In the genomic region with DNA sequence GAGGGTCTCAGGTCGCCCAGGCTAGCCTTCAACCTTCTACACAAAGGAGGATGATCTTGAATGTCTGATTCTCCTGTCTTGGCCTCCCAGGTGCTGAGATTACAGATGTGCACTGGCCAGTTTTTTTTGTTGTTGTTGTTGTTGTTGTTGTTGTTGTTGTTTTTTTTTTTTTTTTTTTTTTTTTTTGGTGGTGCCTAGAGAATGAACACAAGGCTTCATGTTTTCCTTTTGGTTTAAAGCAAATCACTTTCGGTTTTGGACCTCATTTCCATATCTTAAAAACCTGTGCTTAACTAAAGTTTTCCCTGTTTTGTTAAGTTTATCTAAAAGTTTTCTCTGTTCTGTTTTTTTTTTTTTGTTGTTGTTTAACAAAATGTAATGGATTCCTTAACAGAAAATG, we compare ENCODE assay signal across 8 mouse cellular contexts. TPM values are rescaled to one million over a fixed set of nuclear protein-coding genes. Genes with fewer than 3 reads are reported as not detected.
DNase-seq lines count a peak whose midpoint lies in the region; ATAC-seq and TF ChIP-seq lines count a peak whose summit lies in the region.

No protein-coding gene starts in this region.

- no peaks in the 10 kb centered on the region for H3K9me3 ChIP-seq in heart, embryonic 13.5 days
- H3K9me3 ChIP-seq in E14TG2a.4 (ENCODE audit: low read length), result no peaks in the 10 kb centered on the region
- H3K9me3 ChIP-seq in forebrain, postnatal 0 days (ENCODE audit: low read length), result no peaks in the 10 kb centered on the region

- peaks cover 66% of the 10 kb centered on the region for H3K79me2 ChIP-seq in macrophage (ENCODE audit: inconsistent target)

- H3K27me3 ChIP-seq in heart, embryonic 13.5 days (replicated peaks), result no peaks in the 10 kb centered on the region
- no peaks in the 10 kb centered on the region for H3K27me3 ChIP-seq in E14TG2a.4 (ENCODE audit: insufficient read depth, low read length)
- H3K27me3 ChIP-seq in forebrain, postnatal 0 days (ENCODE audit: insufficient read depth, low read length), result no peaks in the 10 kb centered on the region

- peaks cover 37% of the 10 kb centered on the region for H3K36me3 ChIP-seq in heart, embryonic 13.5 days
- H3K36me3 ChIP-seq in E14TG2a.4 (ENCODE audit: insufficient read depth, low read length) (peaks cover 55% of the 10 kb centered on the region), macrophage (ENCODE audit: inconsistent target) (no peaks in the 10 kb centered on the region)
- 0 out of 2 replicates have a peak, but pooled peaks cover 5% of the 10 kb centered on the region for H3K36me3 ChIP-seq in forebrain, postnatal 0 days (ENCODE audit: insufficient read depth)

- TF ChIP-seq CTCF in E14TG2a.4 (conservative IDR thresholded peaks at IDR 0.05; ENCODE audit: low read length), result no peak
- no peak for TF ChIP-seq CTCF in forebrain, postnatal 0 days (IDR thresholded peaks at IDR 0.05; ENCODE audit: low read depth)

- H3K4me2 ChIP-seq in heart, embryonic 13.5 days, result peak overlapping the region; percentile 99
- peak overlapping the region; percentile 94 for H3K4me2 ChIP-seq in forebrain, postnatal 0 days (ENCODE audit: low read depth)

- DNase-seq in heart, postnatal 4 days, result no peak
- DNase-seq in forebrain, postnatal 0 days, result no peak
- no peak for DNase-seq in spleen, postnatal 14 days (ENCODE audit: low spot score in 2 of 2)
- DNase-seq in embryo, embryonic 10.5 days (ENCODE audit: low spot score), result no peak
- no peak for DNase-seq in gastrocnemius, postnatal 14 days

- WGBS in heart, embryonic 13.5 days, result 3% methylated on average over 2 of the region's 2 CpGs
- WGBS in forebrain, postnatal 0 days, result 2% methylated on average over 2 of the region's 2 CpGs
- WGBS in macrophage (ENCODE audit: missing documents), result 17% methylated on average over 2 of the region's 2 CpGs

- H3K4me3 ChIP-seq in heart, embryonic 13.5 days, result peak overlapping the region; percentile 99
- H3K4me3 ChIP-seq in E14TG2a.4 (replicated peaks; ENCODE audit: low read length), result peak overlapping the region; percentile 96
- H3K4me3 ChIP-seq in forebrain, postnatal 0 days (ENCODE audit: low read depth, low read length), result peak overlapping the region; percentile 84
- peak overlapping the region; percentile 79 for H3K4me3 ChIP-seq in macrophage (ENCODE audit: inconsistent target)

- no peak overlapping the region for H3K27ac ChIP-seq in heart, embryonic 13.5 days (replicated peaks)
- no peak overlapping the region for H3K27ac ChIP-seq in forebrain, postnatal 0 days (ENCODE audit: low read depth, low read length)
- H3K27ac ChIP-seq in macrophage, result peak overlapping the region; percentile 68

- peak overlapping the region; percentile 99 for H3K9ac ChIP-seq in heart, embryonic 13.5 days
- H3K9ac ChIP-seq in forebrain, postnatal 0 days, result peak overlapping the region; percentile 77

- intact Hi-C loops in gastrocnemius, postnatal 14 days (cut with DNase I; ENCODE audit: low total_unique reads), result no loop called here

- peaks cover 60% of the 10 kb centered on the region for H3K4me1 ChIP-seq in heart, embryonic 13.5 days
- peaks cover 64% of the 10 kb centered on the region for H3K4me1 ChIP-seq in E14TG2a.4 (replicated peaks; ENCODE audit: low read depth, low read length)
- H3K4me1 ChIP-seq in forebrain, postnatal 0 days (ENCODE audit: insufficient read depth), result peaks cover 18% of the 10 kb centered on the region

- ATAC-seq in heart, embryonic 13.5 days (ENCODE audit: extremely low read depth, insufficient number of reproducible peaks, low FRiP score, low TSS enrichment), result no peak
- no peak for ATAC-seq in forebrain, postnatal 0 days

RNA-seq across cellular contexts. Expression of a gene that starts 3.4 kb away (rescaled TPM):
- 32.1 and 35.8 TPM in 2 replicates for polyA plus RNA-seq in heart, embryonic 13.5 days (2015; fragmentation: Nextera tagmentation; extraction: Ambion mirVana)
- total RNA-seq in heart, postnatal 4 days (2021), result 10 to 100 TPM; 69.1 to 71.9 TPM
- 28.3 and 32.8 TPM in 2 replicates for total RNA-seq in forebrain, postnatal 0 days (2014; rRNA removed)
- 14.2 and 21.8 TPM in 2 replicates for polyA plus RNA-seq in forebrain, postnatal 0 days (2015; fragmentation: Nextera tagmentation; extraction: Ambion mirVana)
- total RNA-seq in macrophage (2018; cell fraction: chromatin; rRNA removed), result 100 to 1,000 TPM in 1 of 26 experiments, 10 to 100 TPM in 25; 12.3 to 142 (median 23.8) TPM
- total RNA-seq in macrophage (2018; cell fraction: cytosol; rRNA removed), result 100 to 1,000 TPM in 3 of 26 experiments, 10 to 100 TPM in 23; 55.5 to 122 (median 75.3) TPM
- 100 to 1,000 TPM in 3 of 26 experiments, 10 to 100 TPM in 23; 24.2 to 125 (median 59.2) TPM for total RNA-seq in macrophage (2018; cell fraction: nucleus; rRNA removed)
- 27.1 to 35.4 TPM (median 28.4 TPM) in 3 replicates for polyA plus RNA-seq in macrophage (2018)
- total RNA-seq in gastrocnemius, postnatal 14 days (2021), result 10 to 100 TPM; 72.1 TPM
